Mouse (Mus musculus): Measurements from ENCODE around the gene Tex13c1. TPM values are rescaled to one million over a fixed set of nuclear protein-coding genes. Genes with fewer than 3 reads are reported as not detected.

Tex13c1 gene
- total RNA-seq (2014; fragmentation: Nextera tagmentation) (not detected in 2 replicates), total RNA-seq (2017) (not detected in 2 replicates), polyA plus RNA-seq (2012) (not detected in 2 replicates)

DNA sequence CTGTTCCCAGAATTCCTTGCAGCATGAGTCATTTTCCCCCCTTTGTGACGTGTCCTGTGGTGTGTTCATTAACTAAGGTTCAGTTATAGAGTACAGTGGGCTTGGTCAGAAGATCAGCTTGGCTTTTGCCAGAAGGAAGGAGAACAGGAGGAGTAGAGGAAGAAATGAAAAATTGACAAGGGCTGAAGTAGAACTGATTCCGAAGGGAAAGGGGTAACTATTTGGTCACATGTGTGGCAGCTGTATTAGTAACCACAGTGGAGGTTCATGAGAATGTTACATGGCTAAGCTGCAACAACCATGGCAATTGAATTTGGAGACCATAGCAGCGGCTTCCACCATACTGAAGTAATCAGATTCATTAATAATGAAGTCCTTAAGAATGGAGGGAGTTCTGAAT is at the start of gene Tex13c1:
Gene Tex13c1, plus strand, starts transcription at position 301 of the 400 bp plus-strand sequence.
- TF ChIP-seq CTCF (IDR thresholded peaks at IDR 0.05; ENCODE audit: low read depth, low read length): no peak
- no peak for TF ChIP-seq GATA2 (IDR thresholded peaks at IDR 0.05; ENCODE audit: borderline replicate concordance, low read depth, low read length)
- no peak for TF ChIP-seq GATA1 (IDR thresholded peaks at IDR 0.05; ENCODE audit: borderline replicate concordance, low read length)
- no peak for TF ChIP-seq POLR2AphosphoS5 (IDR thresholded peaks at IDR 0.05; ENCODE audit: insufficient replicate concordance, low read depth, low read length)
- TF ChIP-seq TAL1 (conservative IDR thresholded peaks at IDR 0.05; ENCODE audit: low read depth, low read length): no peak
- no peak for ATAC-seq (ENCODE audit: extremely low read depth, insufficient number of reproducible peaks, low FRiP score, poor library complexity, severe bottlenecking)
- no peaks in the 10 kb centered on the region for H3K4me1 ChIP-seq (ENCODE audit: insufficient read depth, low read depth, low read length)

More for the DNA sequence above, at the start of gene Tex13c1:
- no peak for DNase-seq (ENCODE audit: low spot score)
- H3K27me3 ChIP-seq (ENCODE audit: insufficient read depth, low read length): no peaks in the 10 kb centered on the region
- H3K9me3 ChIP-seq (replicated peaks): no peaks in the 10 kb centered on the region
- no peak within 1 kb of the TSS for H3K4me3 ChIP-seq (ENCODE audit: low read depth, low read length)
- H3K36me3 ChIP-seq (replicated peaks): no peaks in the 10 kb centered on the region

Other genes with a start within 250 kb of the Tex13c1 start
- gene Tenm1, start 162.0 kb upstream of the Tex13c1 start, total RNA-seq (2014; fragmentation: Nextera tagmentation): not detected in 2 replicates
- gene Tenm1, start 162.0 kb upstream of the Tex13c1 start, total RNA-seq (2017): under 0.01 and 0.16 TPM in 2 replicates
- not detected in 2 replicates for gene Tenm1, start 162.0 kb upstream of the Tex13c1 start, polyA plus RNA-seq (2012)